Mouse (Mus musculus): ENCODE measurements around the gene Runx2.

- no peak for TF ChIP-seq POLR2A (IDR thresholded peaks at IDR 0.05; ENCODE audit: low read depth, low read length)
- TF ChIP-seq CTCF (IDR thresholded peaks at IDR 0.05; ENCODE audit: extremely low read depth, insufficient read length, insufficient replicate concordance, low read depth, low read length): no peak
Measured at GRCm38 (mm10) chr17:44601317-44602021, 213.1 kb downstream of the Runx2 start.
